Mouse (Mus musculus) gastrocnemius, postnatal 25 days (tissue): Measurements from ENCODE around the gene Zfp575. TPM values are rescaled to one million over a fixed set of nuclear protein-coding genes. Genes with fewer than 3 reads are reported as not detected.
A peak's percentile ranks its signal among the peaks of the same experiment; 100 is the strongest.

Experiments used
- DNase-seq: peaks from one replicate; pipeline ENCODE4 v3.0.0; 2022
- total RNA-seq, 2 experiments: library from RNA; stranded (reverse); gene quantifications; 1 replicate in 1 of 2; 2 replicates in 1 of 2; pipeline ENCODE4 v1.2.3; 2021

Zfp575 gene
- total RNA-seq, 2 experiments from 2014 or later = 0.13 TPM; not detected in 1

DNA sequence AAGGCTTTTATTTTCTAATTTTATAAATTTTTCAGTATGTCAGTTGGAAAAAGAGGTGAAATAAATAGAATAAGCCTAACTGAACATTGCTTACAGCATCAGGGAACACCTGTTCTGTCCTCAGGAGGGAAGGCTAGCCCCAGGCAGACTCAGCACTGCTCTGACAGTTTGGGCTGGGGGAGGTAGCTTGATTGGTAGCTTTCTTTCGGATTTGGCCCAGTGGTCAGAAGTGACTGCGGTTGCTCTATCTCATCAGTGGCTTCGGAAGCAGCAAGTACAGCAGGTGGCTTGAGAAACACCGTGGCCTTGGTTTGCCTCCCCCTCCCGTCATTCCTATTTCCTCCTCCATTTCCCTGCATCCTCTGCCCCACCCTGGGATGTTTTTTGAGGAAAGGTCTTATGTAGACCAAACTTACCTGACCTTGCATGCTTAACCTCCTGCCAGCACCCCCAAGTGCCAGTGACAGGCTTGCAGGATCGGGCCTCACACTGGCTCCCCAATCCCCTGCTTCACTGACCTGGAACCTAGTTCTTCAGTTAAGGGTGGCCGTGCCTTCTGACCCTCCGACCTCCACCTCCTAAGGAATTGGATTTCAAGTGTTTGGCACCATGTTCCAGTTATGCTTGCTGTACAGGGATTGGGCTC is 24.1 kb downstream of the Zfp575 start:
- DNase-seq = no peak

DNA sequence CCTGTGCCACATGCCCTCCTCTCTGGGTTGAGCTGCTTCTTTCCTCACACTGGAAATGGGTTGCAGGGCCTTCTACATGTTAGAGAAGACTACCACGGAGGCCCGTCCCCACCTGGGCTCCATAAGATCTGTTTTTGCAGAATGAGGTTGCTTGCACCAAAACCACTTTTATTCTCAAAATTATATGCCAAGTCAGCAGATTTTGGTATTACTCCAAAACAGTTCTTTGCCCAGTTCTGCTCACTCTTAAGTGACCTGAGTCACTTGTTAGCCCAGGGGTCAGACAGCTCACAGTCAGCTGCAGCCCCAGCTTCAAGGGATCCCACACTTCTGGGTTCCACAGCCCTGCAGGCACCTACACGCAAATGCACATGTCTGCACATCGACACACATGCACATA is 26.0 kb downstream of the Zfp575 start:
- no peak for DNase-seq

DNA sequence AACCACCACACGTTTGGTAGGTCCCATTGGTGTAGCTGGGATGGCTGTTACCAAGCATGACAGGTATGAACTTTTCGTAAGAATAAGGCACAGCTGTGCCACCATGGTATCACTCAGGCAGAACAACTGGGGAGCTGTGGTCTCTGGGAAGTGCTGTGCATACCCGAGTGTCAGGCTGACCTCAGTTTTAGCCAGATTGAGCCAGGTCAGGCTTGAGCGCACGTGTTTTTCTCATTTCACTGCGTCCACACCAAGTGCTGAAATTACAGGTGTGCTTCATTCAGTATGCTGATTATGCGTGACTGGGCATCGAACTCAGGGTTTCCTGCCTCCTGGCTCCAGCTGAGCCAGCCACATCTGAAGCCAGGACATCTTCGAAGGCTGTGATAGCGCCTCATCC is 31.7 kb downstream of the Zfp575 start:
- no peak for DNase-seq

DNA sequence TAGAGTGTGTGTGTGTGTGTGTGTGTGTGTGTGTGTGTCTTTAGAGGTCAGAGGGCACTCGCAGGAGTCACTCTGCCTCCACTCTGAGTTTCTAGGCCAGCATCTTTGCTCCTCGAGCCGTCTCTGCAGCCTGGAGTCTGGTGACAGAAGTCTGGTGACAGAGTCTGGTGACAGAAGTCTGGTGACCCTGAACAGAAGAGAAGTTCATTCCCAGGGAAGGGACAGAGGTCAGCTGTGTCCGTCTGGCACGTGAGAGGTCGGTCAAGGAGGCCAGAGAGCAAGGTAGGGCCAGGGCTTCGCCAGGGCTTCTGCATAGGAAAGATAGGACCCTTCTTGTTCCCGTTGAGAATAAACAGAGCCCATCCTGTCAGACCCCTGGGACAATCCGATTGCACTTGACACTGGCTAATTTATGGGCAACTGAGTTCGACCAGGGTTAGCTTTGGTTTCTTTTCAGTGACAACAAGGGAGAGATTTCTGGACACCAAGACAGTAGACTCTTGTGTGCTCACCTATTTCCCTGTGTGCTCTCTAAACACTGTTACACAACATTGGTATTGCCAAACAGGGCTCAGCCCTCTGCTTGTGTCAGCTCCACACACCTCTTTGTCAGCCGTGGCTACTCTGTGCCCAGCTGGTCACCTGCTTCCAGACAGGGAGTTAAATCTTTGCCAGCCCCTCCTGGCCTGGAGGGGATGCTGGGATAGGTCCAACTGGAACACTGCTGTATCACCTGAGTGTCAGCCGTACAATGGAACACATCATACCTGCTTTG is 35.3 kb downstream of the Zfp575 start:
- no peak for DNase-seq

DNA sequence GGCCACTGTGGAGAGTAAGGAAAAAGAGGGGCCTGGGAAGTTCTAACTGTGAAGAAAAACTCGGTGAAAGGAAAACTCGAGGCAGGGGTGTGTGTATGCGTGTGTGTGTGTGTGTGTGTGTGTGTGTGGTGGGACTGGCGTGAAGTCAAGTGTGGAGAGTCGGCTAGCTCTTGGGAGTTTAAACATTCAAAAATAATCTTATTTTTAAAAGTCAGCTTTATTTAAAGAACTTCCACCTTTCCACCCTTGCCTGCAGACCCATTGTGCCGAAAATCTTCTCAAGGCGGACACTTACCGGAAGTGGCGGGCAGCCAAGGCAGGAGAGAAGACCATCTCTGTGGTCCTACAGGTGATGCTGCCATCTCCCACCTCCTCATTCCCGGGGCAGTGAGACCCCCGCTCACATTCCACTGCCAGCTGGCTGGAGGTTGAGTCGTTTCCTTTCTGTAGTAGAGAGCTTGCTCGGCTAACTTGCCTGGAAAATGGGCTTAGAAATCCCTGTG is 39.9 kb downstream of the Zfp575 start:
- no peak for DNase-seq

DNA sequence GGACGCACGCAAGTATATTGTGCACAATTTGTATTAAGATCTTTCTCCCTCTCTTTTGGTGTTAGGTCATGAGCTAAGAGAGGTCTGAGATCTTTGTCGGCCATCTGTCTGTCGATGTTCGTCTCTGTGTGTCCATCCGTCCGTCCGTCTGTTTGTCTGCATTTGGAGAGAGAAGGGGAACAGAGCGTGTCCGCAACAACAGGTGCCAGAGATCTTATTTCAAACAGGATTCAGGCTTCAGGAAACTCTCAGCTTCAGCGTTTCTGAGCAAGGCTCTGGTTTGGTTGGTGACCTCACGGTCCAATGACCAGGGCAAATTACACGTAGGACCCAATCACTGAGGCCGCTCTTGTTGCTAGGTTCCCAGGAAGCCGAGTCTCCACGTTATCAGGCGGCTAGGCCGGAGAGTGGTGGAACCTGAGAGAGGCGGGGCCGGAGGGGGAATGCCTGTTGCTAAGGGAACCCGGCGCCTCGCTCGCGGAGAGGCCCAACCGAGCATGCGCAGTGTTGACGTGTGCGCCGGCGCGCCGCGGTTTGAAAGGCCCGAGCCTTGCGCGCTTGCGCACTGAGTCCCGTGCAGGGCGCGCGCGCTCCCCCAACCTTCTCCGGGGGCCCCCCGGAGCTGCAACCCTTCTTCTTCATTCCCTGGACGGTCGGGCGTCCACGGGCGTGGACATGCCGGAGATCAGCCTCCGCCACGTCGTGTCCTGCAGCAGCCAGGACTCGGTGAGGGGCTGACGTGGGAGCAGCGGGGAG is 40.6 kb downstream of the Zfp575 start:
- DNase-seq = peak; percentile 99

DNA sequence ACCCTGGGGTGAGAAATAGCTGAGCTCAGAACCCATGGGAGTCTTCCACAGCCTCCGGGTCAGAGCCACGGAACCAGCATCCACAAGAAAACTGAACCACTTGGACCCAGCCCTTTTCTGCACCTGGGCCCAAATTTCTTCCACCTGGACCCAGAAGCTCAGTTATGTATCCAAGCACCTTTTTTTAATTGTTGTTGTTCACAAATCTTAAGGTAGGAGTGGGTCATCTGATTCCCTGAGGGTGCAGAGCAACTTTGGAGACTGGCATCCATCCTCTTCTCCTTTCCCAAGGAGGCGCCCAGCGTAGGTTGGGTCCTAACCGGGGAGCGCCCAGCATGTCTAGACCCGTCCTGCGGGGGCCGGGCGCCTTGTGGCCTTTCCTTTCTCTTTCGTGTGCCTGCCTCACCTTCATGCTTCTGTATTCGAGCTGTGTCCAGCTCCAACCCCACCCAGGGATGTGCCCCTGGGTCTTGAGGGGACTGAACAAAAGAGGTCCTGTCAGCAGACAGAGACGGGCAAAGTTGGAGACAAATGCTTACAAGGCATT is 41.3 kb downstream of the Zfp575 start, which contains the start of the genes Pinlyp and Xrcc1:
Gene Pinlyp (minus strand): TSS at position 51 of the 547 bp plus-strand sequence.
Gene Xrcc1 (plus strand): TSS at position 222 of the 547 bp plus-strand sequence.
- no peak for DNase-seq

DNA sequence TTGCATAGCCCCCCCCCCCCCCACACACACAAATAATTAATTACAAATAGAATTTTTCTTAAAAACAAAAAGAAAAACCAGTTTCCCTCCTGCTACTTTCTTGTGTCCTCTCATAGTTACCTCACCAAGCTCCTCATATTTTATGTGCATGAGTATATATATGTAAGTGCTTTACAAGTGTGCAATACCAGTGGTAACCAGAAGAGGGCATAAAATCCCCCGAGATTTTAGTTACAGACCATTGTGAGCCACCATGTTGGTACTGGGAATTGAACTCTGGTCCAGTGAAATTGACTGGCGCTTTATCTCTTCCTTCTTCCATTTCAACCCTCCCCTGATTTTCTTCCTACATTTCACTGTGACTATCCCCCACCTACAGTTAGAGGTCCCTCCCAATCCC is 42.9 kb downstream of the Zfp575 start:
- no peak for DNase-seq

DNA sequence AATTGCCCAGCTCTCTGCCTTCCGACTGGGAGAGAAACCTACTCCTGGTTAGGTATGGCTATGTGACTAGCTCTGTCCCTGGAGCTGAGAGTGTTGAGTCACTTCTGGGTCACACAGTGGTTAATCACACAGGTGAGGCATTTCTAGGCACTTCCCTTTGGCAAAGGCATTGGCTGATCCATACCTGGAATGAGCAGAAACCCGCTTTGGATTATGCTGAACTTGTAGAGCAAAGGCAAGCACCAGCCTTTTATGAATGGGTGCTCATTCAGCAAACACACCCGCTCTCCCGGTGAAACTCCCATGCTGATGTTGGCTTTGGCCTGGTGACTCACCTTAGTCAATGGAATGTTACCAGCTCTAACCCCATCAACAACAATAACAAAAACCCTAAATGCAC is 47.8 kb downstream of the Zfp575 start:
- no peak for DNase-seq

DNA sequence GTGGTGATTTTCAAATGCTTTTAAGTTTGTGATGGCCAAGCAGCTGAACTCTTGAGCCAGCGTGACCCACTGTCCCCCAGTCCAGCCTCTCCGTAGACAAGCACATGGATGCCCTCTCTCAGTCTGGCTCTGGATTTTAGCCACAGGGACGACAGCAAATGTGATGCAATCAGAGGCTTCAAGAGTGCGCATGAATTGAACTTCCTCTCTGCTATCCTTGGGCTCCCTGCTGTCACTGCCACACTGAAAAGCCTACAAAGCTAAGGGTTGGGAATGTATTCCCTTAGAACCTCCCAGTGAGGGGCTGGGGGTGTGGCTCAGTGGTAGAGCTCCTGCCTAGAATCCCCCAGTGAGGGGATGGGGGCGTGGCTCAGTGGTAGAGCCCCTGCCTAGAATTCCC is 48.7 kb downstream of the Zfp575 start:
- DNase-seq = no peak

DNA sequence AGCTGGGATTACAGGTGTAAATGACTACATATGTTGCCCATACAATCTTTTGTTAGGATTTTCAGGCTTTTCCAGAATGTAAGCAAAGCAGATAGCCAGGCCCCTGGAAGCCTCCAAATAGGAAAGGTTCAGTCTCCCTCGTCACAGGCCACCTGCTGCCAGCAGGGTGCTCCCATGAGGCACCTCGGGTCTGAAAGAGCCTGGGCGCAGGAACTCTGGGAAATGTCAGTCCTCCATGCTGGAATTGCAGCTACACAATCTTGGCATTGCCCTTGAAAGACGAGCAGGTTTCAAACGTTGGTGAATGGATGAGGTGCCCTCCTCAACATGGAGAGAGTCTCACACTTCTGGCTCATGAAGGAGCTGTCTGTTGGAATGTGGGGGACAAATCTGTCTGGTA is 49.3 kb downstream of the Zfp575 start:
- no peak for DNase-seq

DNA sequence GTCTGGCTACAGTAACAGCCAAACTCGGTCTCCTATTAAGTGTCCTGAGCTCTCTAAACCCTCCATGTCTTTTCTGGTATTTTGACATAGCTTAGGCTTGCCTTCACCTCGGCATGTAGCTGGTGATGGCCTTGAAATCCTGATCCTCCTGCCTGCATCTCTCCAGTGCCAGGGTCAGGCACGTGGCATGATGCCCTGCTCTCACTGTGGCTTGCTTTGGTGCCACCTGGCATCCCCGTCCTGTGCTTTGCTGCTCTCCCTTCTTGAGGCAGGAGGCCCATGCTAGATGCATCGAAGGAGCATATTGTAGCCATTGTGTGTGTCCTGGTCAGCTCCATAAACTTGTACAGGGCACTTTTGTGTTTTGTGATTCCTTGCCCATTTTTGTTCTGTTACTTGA is 49.9 kb downstream of the Zfp575 start:
- DNase-seq = no peak

DNA sequence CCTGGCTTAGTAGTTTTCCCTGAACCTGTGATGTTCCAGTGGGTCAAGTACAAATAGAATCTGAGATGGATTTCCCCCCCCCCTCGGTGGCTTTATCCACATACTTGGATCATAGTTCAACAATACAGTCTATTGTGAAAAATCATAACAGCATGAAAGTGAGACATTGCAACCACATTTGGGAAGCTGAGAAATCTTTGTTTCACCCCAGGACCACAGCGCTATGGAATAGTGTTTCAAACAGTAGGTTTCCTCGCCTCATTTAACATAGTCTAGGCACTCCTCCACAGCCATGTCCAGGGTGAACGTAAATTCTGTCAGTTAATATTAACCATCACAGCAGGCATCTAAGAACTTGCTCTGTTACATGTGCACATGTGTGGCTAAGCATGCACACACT is 50.4 kb downstream of the Zfp575 start:
- no peak for DNase-seq

DNA sequence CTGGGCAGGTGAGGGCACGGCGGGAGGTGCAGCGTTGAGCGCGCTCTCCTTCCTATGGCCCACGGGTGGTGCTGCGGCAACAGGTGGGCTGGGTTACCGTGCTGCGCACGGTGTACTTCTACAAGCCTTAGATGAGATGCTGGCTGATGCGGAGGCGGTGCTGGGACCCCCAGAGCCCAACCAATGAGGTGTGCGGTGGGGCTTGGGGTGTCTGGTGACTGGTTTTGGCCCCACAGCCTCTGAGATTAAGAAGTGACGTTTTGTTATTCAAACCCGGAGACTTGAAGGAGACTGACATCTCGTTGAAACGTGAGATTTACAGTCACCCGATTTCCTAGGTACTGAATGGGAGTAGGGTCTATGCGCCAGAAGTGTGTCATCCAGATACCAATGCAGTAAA is 53.1 kb downstream of the Zfp575 start:
- no peak for DNase-seq

Other genes starting within 250 kb of the Zfp575 start
- gene Lypd5, start 238.4 kb downstream of the Zfp575 start, total RNA-seq = not detected
- under 1 TPM; 0.13 to 0.70 TPM for gene Kcnn4, start 217.4 kb downstream of the Zfp575 start, total RNA-seq
- gene Smg9, start 188.0 kb downstream of the Zfp575 start, total RNA-seq = 10 to 100 TPM in 1 of 2 experiments, 1 to 10 TPM in 1; 8.2 to 11.0 TPM
- not detected for gene Irgc1, start 135.3 kb downstream of the Zfp575 start, total RNA-seq
- gene Plaur, start 125.2 kb downstream of the Zfp575 start, total RNA-seq = under 1 TPM in 1 of 2 experiments, not detected in 1; 0.75 TPM
- 1 to 10 TPM; 4.4 to 4.5 TPM for gene Cadm4, start 105.6 kb downstream of the Zfp575 start, total RNA-seq
- gene Zfp428, start 80.6 kb downstream of the Zfp575 start, total RNA-seq = 1 to 10 TPM; 4.0 TPM
- gene AC161166.1, start 75.2 kb downstream of the Zfp575 start, total RNA-seq = not detected
- gene Irgq, start 57.0 kb downstream of the Zfp575 start, total RNA-seq = 10 to 100 TPM; 12.3 to 13.0 TPM
- not detected for gene Pinlyp, start 41.5 kb downstream of the Zfp575 start, total RNA-seq
- gene Xrcc1, start 41.4 kb downstream of the Zfp575 start, total RNA-seq = 10 to 100 TPM; 15.8 to 17.5 TPM
- 10 to 100 TPM; 21.6 to 25.9 TPM for gene Ethe1, start 98 bp downstream of the Zfp575 start, total RNA-seq
- under 1 TPM; 0.59 to 0.70 TPM for gene Phldb3, start 23.1 kb upstream of the Zfp575 start, total RNA-seq
- gene Lypd3, start 48.9 kb upstream of the Zfp575 start, total RNA-seq = not detected
- not detected for gene Tex101, start 89.0 kb upstream of the Zfp575 start, total RNA-seq
- gene BC049730, start 121.6 kb upstream of the Zfp575 start, total RNA-seq = not detected
- gene Gm4763, start 139.3 kb upstream of the Zfp575 start, total RNA-seq = not detected
- gene Cd177, start 172.7 kb upstream of the Zfp575 start, total RNA-seq = not detected
- not detected for gene Ceacam10, start 189.6 kb upstream of the Zfp575 start, total RNA-seq